Mouse (Mus musculus) MEL (cell line): Measurements from ENCODE around the gene Vdr. TPM values are rescaled to one million over a fixed set of nuclear protein-coding genes. Genes with fewer than 3 reads are reported as not detected.

Experiments used
- DNase-seq: peaks from one replicate; pipeline ENCODE4 v3.0.0; 2011; ENCODE audit warnings: low read depth, low spot score
- H3K27ac ChIP-seq: 2 replicates; pipeline ENCODE4 v1.5.1; 2012; ENCODE audit warnings: low read depth, mild to moderate bottlenecking, control low read depth, low read length, moderate library complexity; ENCODE audit not compliant: control insufficient read depth
- H3K27me3 ChIP-seq, 2 experiments: fragments of 150-350 bp in 1 of 2; sonication (generic) in 1 of 2; 2 replicates each; pipeline ENCODE4 v1.6.1; 2012; ENCODE audit warnings: low read length in 2 of 2, mild to moderate bottlenecking in 2 of 2, improper control_type of control experiment in 1 of 2, moderate library complexity in 1 of 2; ENCODE audit not compliant: insufficient read depth in 2 of 2, control insufficient read depth in 1 of 2
- H3K36me3 ChIP-seq, 2 experiments: 2 replicates each; pipeline ENCODE4 v1.6.1; 2012 to 2014; ENCODE audit warnings: low read length in 2 of 2, improper control_type of control experiment in 1 of 2, inconsistent platforms in 1 of 2, mild to moderate bottlenecking in 1 of 2; ENCODE audit not compliant: insufficient read depth in 2 of 2, control insufficient read depth in 1 of 2
- H3K4me1 ChIP-seq, 2 experiments: fragments of 150-350 bp in 1 of 2; sonication (generic) in 1 of 2; 2 replicates each; pipeline ENCODE4 v1.6.1; 2012; ENCODE audit warnings: low read length in 2 of 2, improper control_type of control experiment in 1 of 2, mild to moderate bottlenecking in 1 of 2; ENCODE audit not compliant: insufficient read depth in 2 of 2, control insufficient read depth in 1 of 2
- H3K4me3 ChIP-seq, 2 experiments: fragments of 150-350 bp in 1 of 2; sonication (generic) in 1 of 2; 2 replicates each; pipeline ENCODE4 v1.5.1; 2012; ENCODE audit warnings: low read depth in 2 of 2, low read length in 2 of 2, mild to moderate bottlenecking in 2 of 2, moderate library complexity in 2 of 2, control low read depth in 1 of 2, improper control_type of control experiment in 1 of 2; ENCODE audit not compliant: control insufficient read depth in 1 of 2, insufficient read depth in 1 of 2
- H3K79me2 ChIP-seq: 2 replicates; pipeline ENCODE4 v1.6.1; 2012; ENCODE audit warnings: mild to moderate bottlenecking, low read length, moderate library complexity; ENCODE audit not compliant: control insufficient read depth, poor library complexity, insufficient read depth
- H3K9ac ChIP-seq: 2 replicates; pipeline ENCODE4 v1.6.1; 2012; ENCODE audit warnings: low read depth, mild to moderate bottlenecking, control low read depth, low read length, moderate library complexity; ENCODE audit not compliant: control insufficient read depth, poor library complexity, severe bottlenecking
- H3K9me3 ChIP-seq: fragments of 150-350 bp; sonication (generic); replicated peaks from 2 replicates; pipeline ENCODE4 v1.6.1; 2012; ENCODE audit warnings: mild to moderate bottlenecking, low read length, improper control_type of control experiment, moderate library complexity; ENCODE audit not compliant: insufficient read depth
- CHD2 ChIP-seq: IDR thresholded peaks from 2 replicates; pipeline ENCODE4 v1.6.1; 2011; ENCODE audit warnings: low read length, improper control_type of control experiment
- EP300 ChIP-seq, 2 experiments: IDR thresholded peaks; 2 replicates each; pipeline ENCODE4 v1.6.1; 2011; ENCODE audit warnings: improper control_type of control experiment in 2 of 2, low read length in 2 of 2, low read depth in 1 of 2, mild to moderate bottlenecking in 1 of 2
- ETS1 ChIP-seq: IDR thresholded peaks from 2 replicates; pipeline ENCODE4 v1.6.1; 2012; ENCODE audit warnings: low read depth, mild to moderate bottlenecking, inconsistent platforms, low read length, improper control_type of control experiment, moderate library complexity
- GATA1 ChIP-seq: IDR thresholded peaks from 2 replicates; pipeline ENCODE4 v1.6.1; 2011; ENCODE audit warnings: low read depth, low read length, improper control_type of control experiment
- MAFK ChIP-seq: IDR thresholded peaks from 2 replicates; pipeline ENCODE4 v1.6.1; 2011; ENCODE audit warnings: low read depth, mild to moderate bottlenecking, low read length, improper control_type of control experiment, borderline replicate concordance
- MAZ ChIP-seq: IDR thresholded peaks from 2 replicates; pipeline ENCODE4 v1.6.1; 2012; ENCODE audit warnings: low read depth, mild to moderate bottlenecking, inconsistent platforms, low read length, improper control_type of control experiment
- MYB ChIP-seq: IDR thresholded peaks from 2 replicates; pipeline ENCODE4 v1.6.1; 2011; ENCODE audit warnings: mild to moderate bottlenecking, low read depth, low read length, improper control_type of control experiment
- POLR2AphosphoS5 ChIP-seq: IDR thresholded peaks from 2 replicates; pipeline ENCODE4 v1.6.1; 2012; ENCODE audit warnings: low read depth, borderline replicate concordance, mild to moderate bottlenecking, inconsistent platforms, low read length, moderate library complexity, mixed read lengths
- RAD21 ChIP-seq: IDR thresholded peaks from 2 replicates; pipeline ENCODE4 v1.6.1; 2011; ENCODE audit warnings: mild to moderate bottlenecking, low read depth, low read length, improper control_type of control experiment
- SIN3A ChIP-seq: IDR thresholded peaks from 2 replicates; pipeline ENCODE4 v1.6.1; 2012; ENCODE audit warnings: low read length, improper control_type of control experiment, inconsistent platforms
- USF2 ChIP-seq, 2 experiments: IDR thresholded peaks; 2 replicates each; pipeline ENCODE4 v1.6.1; 2011 to 2012; ENCODE audit warnings: improper control_type of control experiment in 2 of 2, low read length in 2 of 2, borderline replicate concordance in 1 of 2, inconsistent platforms in 1 of 2, low read depth in 1 of 2, mild to moderate bottlenecking in 1 of 2; ENCODE audit not compliant: insufficient read depth in 1 of 2
- ZC3H11A ChIP-seq: IDR thresholded peaks from 2 replicates; pipeline ENCODE4 v1.6.1; 2012; ENCODE audit warnings: low read depth, mild to moderate bottlenecking, inconsistent platforms, low read length, improper control_type of control experiment
- ZKSCAN1 ChIP-seq: IDR thresholded peaks from 2 replicates; pipeline ENCODE4 v1.6.1; 2012; ENCODE audit warnings: low read depth, mild to moderate bottlenecking, inconsistent platforms, low read length, improper control_type of control experiment, moderate library complexity
- ZMIZ1 ChIP-seq: IDR thresholded peaks from 2 replicates; pipeline ENCODE4 v1.6.1; 2012; ENCODE audit warnings: low read depth, mild to moderate bottlenecking, inconsistent platforms, low read length, improper control_type of control experiment, moderate library complexity
- polyA plus RNA-seq, 2 experiments: library from polyadenylated mRNA; stranded (reverse) in 1 of 2; unstranded in 1 of 2; fragments of >175 nt in 1 of 2; fragments of >200 nt in 1 of 2; gene quantifications; 2 replicates each; pipeline versions ENCODE4 v1.2.1 to v1.2.4; 2012; ENCODE audit warnings: low replicate concordance in 2 of 2, low read depth in 1 of 2; ENCODE audit not compliant: insufficient read length in 2 of 2, insufficient read depth in 1 of 2, missing spikeins in 1 of 2
- total RNA-seq: library from RNA; depleted of rRNA; stranded (reverse); fragments of 300-350 nt; gene quantifications from 2 replicates; pipeline ENCODE4 v1.2.3, GENCODE M21; 2012

Gene Vdr
- total and polyA plus RNA-seq, 3 experiments = 0.54 to 1.9 TPM; not detected in 1

DNA sequence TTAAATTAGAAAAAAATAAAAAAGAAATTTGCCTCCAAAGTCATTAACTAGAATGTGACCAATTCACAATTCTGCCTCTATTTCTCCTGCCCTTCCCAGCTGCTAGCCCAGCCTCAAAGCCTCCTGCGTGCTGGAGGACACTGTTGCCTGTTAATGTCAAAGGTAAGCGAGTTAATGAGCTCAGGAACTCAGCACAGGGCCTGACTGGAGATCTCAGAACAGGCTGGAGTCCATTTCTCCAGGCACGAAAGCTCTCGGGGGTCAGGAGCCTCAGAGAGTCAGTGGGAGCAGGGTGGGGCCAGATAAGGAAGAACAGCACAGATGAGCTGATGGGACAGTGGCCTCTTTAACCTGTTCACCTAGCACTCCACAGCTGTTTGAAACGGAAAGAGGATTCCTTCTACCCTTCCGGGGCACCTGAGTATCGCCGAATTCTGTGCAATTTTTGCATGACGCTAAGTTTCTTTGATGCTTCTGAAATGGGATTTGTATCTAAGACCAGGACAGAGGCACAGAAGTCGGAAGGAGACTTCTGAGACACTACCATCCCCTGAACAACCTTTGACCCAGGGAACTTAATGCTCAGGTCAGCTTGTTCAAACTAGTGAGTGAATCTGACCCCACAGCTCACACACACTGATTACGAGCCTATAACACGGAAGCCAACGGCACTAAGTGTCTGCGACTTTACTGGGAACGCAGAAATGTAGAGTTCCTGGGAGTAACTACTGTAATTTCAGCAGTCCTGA is 7.0 kb downstream of the Vdr start:
- Histone ChIP-seq H3K27me3 (no peaks in the 10 kb centered on the region; a peak in 1 of 4 replicates), H3K79me2 (no peaks in the 10 kb centered on the region), H3K4me3 (no peak overlapping the region), H3K9ac (no peak overlapping the region), H3K9me3 (no peaks in the 10 kb centered on the region), H3K27ac (no peak overlapping the region), H3K4me1 (peaks cover 0 to 9% of the 10 kb centered on the region in 2 experiments; a peak in 2 of 4 replicates), H3K36me3 (0 out of 4 replicates have a peak, but pooled peaks cover 0 to 2% of the 10 kb centered on the region in 2 experiments)
- TF ChIP-seq SIN3A (no peak), CHD2 (no peak)
- no peak for DNase-seq

DNA sequence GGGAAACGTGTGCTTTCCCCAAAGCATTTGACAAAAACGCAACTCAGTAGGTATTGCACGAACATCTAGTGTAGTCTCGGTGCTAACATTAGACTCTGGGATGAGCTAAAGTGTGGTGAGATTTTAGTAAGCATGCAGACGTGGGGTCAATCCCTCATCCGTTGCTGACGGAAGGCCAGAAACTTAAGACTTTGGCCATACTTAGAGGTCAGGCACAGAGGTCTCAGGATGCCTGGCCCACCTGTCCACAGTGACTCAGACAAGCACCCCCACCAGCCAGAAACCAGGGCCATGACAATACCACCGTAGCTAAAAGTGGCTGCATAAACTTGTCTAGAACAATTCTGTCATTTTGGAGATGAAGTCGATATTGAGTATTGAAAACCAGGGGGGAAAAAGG is 9.4 kb downstream of the Vdr start:
- TF ChIP-seq MAZ (no peak), RAD21 (no peak), MYB (no peak), USF2 (IDR thresholded peaks at IDR 0.05; ENCODE audit: borderline replicate concordance in 1 of 2, insufficient read depth in 1 of 2, low read depth in 1 of 2, low read length in 2 of 2) (no peak), MAFK (no peak), ZC3H11A (no peak), ETS1 (no peak), GATA1 (no peak), ZKSCAN1 (no peak), ZMIZ1 (no peak), POLR2AphosphoS5 (no peak), EP300 (IDR thresholded peaks at IDR 0.05; ENCODE audit: low read depth in 1 of 2, low read length in 2 of 2) (no peak)
- TF ChIP-seq, all 39 proteins: peak for 0
- Histone ChIP-seq H3K9ac (no peak overlapping the region), H3K79me2 (no peaks in the 10 kb centered on the region), H3K27ac (no peak overlapping the region), H3K4me3 (no peak overlapping the region), H3K27me3 (no peaks in the 10 kb centered on the region; a peak in 1 of 4 replicates), H3K36me3 (no peaks in the 10 kb centered on the region), H3K4me1 (no peaks in the 10 kb centered on the region), H3K9me3 (no peaks in the 10 kb centered on the region)
- no peak for DNase-seq
